Mouse (Mus musculus) adipocyte (in vitro differentiated cells): ENCODE results near the gene Fbxo36.

Source experiments
- DNase-seq: peaks from one replicate; pipeline ENCODE4 v3.0.0-alpha.2; 2016; ENCODE audit warnings: low spot score

Fbxo36 gene

DNA sequence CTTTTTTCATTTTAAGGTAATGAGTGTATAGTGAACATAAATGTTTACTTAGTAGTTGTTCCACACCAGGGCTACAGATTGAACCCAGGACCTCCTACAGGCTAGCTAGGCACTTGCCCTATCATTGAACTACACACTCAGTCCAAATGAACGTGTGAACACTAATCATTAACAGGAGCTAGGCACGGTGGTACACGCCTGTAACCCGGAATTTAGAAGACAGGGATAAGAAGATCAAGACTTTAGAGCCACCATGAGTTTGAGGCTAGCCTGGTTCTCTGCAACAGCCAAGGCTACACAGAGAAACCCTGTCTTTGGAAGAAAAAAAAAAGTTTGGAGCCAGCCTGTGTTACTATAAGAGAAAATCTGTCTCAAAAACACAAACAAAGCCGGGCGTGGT is 20.0 kb downstream of the Fbxo36 start:
- DNase-seq, result no peak

DNA sequence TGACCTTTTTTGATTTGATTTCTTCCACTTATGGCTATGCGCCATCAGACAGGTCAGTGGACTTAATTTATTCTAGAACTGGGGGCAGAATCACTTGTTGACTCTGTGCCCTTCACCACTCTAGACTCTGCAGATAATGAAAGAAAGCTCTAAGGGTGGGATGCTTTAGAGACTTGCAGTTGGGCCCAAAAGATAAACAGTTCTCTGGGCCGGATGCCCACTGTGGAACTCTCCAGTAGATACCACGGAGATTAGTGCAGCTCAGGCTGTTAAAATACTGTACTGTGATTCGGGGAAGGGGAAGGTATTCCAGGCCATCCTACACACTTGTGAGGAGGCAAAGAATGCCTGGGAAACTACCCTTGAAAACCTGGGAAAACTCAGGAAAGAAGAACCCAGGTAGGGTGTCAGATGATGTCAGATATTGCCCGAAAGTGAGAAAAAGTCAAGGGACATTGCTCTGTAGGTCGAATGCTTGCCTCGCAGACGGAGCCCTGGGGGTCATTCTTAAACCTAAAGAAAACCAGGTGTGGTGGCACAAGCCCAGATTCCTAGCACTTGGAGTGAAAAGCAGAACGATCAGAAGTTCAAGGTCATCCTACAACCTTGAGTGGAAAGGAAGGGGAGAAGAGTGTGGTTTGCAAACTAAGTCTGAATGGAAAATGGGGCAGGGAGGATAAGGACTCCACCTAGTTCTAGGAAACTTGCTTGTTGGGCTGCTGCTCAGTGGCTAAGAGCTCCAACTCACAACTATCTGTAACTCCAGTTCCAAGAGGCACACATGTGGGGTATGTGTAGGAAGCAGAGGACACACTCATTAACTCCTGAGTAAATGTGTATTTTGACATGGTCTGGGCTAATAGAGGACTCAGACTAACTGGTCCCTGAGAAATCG is 21.0 kb downstream of the Fbxo36 start:
- DNase-seq, result no peak

DNA sequence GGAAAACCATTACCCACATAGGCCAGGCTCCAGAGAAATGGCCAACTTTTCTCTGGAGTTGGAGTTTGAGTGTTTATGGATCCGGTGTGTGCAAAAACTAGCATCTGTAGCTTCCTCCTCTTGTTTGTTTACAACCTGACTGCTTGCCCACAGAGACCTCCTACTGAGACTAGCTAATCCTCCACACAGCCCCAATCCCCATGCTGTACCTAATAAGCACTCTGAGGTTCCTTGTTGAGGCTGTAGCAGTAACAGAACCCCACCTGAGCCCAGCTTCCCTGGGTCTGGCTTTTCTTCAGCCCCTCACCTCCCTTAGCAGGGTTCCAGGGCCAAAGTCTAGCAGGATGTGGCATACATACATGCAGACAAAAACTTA is 21.6 kb downstream of the Fbxo36 start:
- DNase-seq, result no peak

DNA sequence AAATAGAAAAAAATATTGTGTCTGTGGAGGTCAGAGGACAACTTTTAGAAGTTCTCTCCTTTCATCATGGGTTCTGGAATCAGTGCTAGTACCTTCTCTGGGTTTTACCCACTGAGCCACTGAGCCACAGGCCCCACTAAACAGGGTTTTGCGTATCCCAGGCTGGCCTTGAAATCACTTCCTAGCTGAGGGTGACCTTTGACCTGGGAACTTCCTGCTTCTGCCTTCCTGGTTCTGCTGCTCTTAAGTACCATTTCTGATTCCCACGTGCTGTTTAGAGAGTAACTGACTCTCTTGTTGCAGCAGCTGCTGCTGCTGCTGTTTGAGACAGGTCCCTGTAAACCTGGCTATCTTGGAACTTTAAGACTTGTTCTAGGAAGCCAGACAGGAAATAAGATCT is 25.0 kb downstream of the Fbxo36 start:
- no peak for DNase-seq

DNA sequence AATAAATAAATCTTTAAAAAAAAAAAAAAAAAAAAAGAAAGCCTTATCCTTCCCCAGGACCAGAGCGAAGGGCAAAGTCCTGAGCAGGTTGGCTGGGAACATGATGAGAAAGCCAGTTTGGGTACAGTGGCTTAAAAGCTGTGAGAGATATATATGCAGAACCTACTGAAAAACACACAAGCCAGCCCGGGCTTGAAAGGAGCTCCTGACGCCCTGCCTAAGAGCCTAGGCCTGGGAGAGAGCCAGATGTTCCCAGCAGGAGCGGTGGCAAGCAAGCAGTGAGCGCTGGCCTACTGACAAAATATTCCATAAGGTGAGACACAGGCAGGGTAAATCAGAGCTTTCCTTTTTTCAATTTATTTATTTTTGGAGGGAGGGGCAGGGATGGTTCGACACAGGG is 26.6 kb downstream of the Fbxo36 start:
- no peak for DNase-seq

DNA sequence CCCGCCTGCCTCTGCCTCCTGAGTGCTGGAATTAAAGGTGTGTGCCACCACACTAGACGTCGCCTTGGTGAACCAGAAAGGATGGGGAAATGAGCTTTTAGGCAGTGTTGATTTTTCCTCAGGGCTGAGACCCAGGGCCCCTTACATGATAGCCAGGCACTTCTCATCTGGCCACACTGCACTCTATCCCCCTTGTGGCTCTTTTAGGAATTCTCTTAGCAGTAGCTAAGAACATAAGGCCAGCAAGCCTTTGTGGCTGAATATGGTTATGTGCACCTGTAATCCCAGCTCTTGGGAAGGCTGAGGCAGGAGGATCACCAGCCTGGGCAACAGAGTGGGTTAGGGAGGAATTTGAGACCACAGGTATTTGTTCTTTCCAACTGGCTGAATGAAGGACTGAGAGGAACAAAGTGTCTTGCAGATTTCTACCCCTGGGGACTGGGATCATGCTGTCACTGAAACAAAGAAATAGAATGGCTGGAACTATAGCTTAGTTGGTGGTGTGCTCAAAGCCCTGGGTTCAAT is 27.1 kb downstream of the Fbxo36 start:
- DNase-seq, result no peak

DNA sequence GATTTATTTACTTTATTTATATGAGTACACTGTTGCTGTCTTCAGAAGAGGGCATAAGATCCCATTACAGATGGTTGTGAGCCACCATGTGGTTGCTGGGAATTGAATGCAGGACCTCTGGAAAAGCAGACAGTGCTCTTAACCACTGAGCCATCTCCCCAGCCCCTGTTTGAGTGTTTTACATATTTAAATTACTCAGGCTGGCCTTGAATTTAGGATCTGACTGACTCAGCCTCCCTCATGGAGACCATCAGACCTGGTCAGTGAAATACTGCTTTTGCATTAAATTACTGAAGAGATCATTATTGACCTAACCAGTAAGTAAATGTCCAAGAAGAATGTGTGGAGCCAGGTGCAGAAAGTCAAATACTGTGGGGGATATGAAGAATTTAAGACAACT is 28.7 kb downstream of the Fbxo36 start:
- no peak for DNase-seq

DNA sequence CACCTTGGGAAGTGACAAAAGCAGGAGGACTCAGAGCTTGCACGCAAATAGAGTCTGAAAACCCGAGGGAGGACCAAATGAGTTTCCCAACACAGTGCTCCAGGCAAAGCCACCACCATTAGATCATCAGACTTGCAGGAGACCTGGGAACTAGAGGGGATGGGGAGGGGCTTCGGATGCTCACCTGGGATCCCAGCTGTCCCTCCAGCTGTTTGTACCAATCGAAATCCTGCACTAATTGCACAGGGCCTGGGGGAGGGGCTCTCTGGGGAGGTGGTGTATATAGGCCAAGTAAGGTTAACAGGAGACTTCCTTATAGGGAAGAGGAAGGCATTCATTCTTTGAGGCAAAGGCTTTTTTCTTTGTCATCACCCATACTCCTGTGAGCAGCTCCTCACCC is 29.2 kb downstream of the Fbxo36 start:
- DNase-seq, result no peak

DNA sequence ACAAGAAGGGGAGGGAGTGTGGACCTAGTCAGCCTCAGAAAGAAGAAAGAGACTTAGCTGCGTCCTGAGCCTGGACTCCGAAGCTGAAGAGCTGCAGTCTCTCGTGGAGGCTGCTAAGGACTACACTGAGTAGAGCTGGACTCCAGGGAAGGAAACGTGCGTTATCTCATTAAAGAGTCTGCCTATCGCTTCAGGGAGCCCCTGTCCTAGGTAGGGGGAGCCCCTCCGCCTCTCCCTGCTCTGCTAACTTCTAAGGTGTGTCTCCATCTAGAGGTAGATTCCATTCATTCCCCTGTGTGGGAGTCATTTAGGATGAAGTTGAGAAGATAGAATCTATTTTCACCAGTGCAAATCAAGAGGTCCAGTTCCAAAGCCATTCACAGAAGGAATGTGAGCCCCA is 29.9 kb downstream of the Fbxo36 start:
- no peak for DNase-seq

DNA sequence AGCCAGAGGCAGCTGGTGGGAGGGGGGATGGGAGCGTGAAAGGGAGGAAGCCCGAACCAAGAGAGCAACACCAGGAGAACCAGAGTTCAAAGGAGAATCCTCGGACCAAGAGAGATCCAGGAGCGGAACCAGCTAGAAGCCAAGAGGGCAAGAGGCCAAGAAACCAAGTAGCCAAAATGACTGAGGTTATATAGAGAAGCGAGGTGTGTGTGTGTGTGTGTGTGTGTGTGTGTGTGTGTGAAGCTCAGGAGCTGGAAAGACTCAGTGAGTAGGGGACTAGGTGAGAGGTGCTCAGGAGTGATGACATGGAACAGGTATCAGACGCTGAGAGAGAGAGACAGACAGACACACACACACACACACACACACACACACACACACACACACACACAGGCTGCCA is 31.5 kb downstream of the Fbxo36 start:
- no peak for DNase-seq

DNA sequence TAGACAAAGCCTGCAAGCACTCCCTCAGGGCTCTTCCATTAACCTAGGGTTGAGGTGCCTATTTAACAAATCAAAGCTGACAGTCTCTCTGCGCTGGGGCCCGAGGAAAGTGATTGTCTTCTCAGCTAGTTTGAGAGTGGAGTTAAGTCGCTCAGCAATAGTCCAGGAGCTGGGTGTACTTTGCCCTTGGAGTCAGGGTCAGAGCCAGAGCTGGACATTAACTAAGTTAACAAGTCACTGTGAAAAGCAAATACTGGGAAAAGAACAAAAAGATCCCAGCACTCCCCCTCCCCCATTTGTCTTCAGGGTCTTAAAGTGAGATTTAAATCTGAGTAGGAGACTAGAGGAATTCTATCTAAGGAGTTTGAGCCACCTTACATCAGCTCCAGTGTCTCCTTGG is 32.5 kb downstream of the Fbxo36 start:
- DNase-seq, result no peak

DNA sequence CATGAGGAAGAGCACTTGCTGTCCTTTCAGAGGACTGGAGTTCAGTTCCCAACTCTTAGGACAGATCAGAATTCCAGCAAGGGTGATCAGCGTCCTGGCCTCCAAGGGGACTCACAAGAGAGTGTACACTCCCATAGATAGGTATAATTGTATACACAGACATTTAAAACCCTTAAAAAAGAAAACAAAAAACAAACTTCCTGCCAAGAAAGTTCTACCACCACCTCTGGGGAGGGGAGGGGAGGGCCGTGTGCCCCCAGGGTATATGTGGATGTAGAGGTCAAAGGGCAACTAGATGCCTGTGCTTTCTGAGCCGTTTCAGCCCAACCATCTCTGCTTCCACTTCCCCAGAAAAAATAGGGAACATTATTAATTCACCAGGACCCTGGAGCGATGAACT is 33.3 kb downstream of the Fbxo36 start:
- no peak for DNase-seq

DNA sequence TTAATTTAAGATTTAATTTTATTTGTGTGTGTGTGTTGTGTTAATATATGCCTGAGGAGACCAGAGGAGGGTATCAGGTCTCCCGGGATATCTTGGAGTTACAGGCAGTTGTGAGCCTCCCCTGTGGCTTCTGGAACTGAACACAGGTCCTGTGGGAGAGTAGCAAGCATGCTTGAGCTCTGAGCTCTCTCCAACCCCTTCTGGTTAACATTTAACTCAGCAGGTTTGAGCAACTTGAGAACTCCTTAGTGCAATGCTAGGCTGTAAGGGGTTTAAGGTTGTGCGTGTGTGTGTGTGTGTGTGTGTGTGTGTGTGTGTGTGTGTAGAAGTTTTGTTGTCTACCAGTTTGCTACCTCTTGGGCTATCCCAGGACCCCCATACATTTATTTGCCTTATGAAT is 37.9 kb downstream of the Fbxo36 start:
- no peak for DNase-seq

DNA sequence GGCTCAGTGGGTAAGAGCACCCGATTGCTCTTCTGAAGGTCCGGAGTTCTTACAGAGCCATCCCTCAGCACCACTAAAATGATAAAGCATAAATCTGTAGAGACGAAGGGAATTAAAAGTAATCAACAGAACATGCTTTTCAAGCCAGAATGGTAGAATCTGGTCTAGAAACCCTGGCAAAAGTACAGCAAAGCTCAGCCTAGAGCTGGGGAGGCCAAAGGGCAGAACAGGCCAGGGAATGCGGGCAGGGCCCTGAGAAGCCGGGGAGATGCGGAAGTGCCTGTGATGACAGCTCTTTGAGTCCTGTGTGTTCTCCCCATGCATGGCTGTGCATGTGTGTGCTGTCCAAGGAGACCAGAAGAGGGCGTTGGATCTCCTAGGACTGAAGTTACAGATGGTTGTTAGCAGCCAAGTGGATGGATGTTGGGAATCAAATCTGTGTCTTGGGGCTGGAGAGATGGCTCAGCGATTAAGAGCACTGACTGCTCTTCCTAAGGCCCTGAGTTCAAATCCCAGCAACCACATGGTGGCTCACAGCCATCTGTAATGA is 40.0 kb downstream of the Fbxo36 start:
- DNase-seq, result peak; percentile 39

DNA sequence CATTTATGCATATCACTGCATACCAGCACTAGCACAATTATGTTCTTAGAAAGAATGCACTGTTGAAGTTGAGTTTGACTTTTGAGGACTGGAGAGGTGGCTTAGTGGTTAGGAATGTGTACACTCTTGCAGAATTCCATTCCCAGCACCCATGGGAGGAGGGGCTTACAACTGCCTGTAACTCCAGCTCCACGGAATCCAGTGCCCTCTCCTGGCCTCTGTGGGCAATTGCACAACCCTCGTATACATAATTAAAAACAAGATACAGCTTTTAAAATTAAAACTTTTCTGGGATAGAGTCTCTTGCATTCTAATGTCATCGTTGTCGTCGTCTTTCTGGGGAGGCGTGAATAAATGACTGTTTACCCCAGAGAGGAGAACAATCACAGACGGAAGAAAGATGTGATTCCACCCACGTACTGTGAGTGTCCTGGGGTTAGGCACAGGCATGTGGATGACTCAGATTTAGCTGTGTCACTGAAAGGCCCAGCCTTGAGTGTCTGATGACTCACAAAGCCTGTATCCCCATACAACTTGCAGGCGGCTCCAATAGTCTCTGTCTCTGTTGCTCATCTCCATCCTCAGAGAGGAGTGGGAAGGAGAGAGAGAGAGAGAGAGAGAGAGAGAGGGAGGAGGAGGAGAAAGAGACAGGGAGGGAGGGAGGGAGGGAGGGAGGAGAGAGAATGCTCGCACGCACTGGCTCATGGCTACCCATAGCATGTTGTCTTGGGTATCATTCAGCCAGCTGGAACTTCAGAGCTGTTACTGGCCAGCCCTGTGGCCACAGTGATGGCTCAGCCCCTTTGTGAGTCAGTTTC is 41.8 kb downstream of the Fbxo36 start:
- peak; percentile 59 for DNase-seq

DNA sequence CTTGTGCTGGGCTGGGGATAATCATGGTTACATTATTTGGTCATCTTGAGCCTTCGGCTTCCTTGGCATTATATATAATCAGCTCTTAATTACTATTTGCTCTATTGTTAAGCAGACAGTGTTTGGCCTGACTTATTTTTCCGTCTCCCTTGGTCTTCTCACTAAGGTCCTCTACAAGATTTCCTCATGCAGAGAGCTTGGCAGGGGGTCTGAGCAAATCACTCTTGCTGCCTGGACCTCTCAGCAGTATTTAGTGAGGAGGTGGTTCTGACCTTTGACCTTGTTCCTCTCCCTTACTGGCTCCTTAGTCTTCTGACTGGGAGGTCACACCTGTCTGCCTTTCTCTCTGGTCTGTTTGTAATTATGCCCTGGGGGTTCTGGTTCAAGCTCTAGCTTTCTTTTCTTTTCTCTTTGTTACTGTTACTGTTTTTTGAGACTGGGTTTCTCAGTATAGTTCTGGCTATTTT is 42.5 kb downstream of the Fbxo36 start:
- DNase-seq, result no peak

DNA sequence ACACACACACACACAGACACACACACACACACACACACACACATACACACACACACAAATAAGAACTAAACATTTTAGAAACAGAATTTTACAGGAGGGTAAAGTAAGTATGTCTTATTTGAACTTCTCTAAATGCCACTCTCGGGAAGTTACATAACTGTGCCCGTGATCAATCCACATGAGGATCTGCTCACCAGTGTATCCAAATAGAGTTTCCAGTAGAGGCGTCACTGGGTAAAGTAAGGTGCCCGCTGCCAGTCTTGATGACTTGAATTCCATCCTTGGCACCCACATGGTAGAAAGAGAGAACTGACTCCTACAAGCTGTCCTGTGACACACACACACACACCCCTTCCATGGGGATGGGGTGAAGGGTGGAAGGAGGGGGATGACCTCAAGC is 43.3 kb downstream of the Fbxo36 start:
- DNase-seq, result no peak

DNA sequence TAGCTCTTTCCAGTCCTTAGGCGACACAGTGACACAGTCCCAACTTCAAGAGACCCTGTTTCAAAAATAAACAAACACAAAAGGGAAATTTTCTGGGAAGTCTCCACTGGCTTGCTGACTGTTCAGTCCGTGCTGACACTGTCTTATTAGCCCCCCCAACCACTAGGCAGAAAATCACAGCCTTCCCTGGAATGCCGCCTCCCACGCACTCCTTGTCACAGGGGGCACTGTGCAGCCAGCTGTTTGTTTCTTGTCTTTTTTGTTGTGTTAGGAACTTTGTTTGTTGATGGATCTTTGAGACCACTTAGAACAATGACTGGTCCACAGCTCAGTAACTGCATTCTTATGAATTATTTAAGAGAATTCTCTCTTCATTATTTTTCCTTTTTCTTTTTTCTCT is 44.2 kb downstream of the Fbxo36 start:
- no peak for DNase-seq

DNA sequence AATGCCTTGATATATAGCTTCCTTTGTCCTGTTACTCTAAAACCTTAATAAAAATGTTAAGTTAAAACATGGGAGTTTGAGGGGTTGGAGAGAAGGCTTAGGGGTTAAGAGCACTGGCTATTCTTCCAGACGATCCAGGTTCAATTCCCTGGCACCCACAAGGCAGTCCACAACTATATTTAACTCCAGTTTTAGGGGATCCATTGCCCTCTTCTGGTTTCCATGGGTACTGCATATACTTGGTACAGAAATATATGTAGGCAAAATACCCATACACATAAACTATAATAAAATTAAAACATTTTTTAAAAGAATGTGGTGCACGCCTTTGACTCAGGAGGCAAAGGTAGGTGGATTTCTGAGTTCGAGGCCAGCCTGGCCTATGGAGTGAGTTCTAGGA is 45.5 kb downstream of the Fbxo36 start:
- DNase-seq, result peak; percentile 26

DNA sequence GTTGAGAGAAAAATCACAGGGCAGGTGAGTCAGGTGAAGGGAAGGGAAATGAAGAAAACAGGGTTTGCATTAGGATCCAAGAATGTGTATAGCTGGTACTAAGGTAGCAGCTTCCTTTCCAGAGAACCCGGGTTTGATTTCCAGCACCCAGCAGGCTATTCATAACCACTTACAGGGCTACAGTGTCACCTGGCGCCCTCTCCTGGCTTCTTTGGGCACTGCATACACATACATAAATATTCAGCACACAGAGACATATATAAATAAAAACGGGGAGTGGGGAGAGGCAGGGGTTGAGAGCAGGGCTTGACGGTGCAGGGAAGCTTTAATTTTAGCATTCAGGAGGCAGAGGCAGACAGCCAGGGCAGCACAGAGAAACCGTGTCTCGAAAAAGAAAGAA is 46.3 kb downstream of the Fbxo36 start:
- no peak for DNase-seq

DNA sequence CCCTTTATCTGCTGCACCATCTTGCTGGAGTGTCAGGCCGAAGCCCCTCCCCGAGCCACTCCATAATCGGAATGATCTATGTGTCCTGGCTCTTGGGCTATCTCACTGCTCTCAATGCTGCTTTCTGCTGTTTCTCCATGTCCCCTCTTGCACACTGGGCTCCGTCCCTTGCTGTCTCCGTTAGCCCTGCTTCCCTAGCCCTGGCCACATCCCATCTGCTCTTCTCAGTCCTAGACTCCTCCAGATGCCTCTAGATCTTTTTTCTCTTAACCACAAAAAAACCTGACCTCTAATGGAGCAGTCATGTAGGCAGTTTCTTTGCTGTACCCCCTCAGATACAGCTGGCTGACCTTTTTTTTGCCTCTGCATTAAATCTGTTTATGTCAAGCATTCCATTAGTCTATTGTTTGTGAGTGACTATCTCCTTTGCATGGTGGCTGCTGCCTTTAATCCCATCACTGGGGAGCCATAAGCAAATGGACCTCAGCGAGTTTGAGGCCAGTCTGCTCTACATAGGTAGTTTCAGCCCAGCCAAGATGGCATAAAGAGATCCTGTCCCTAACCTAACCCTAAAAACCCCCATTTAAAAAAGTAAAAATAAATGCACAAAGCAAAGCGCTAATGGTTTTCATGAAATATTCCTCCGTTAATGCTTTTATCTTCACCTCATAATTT is 49.8 kb downstream of the Fbxo36 start:
- no peak for DNase-seq

DNA sequence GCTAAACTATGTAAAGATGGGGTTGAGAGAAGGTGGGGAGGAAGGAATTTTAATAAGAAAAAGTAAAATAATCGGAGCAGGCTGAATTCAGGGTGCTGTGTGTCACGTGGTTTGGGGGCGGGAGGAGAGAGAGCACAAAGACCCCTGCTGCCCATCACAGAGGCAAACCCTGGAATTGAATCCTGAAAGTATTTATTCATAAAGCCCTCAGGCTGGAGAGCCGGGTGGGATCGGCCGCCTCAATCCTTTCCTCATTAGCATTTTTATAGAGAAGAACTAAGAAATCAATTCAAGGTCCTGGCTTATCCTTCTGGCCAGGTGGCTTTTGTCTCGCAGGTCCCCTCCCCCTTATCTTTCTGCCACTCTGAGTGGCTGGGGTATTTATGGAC is 50.4 kb downstream of the Fbxo36 start:
- DNase-seq, result no peak
